Mouse (Mus musculus): Measurements from ENCODE around the gene Cdc42se2.

GRCm38 (mm10) chr11:54825774-54826173 lies 38.3 kb upstream of the Cdc42se2 start:
- peak; percentile 95 for TF ChIP-seq CTCF (conservative IDR thresholded peaks at IDR 0.05; ENCODE audit: low read length)
- TF ChIP-seq POU5F1 (IDR thresholded peaks at IDR 0.05; ENCODE audit: borderline replicate concordance, low read length) = no peak
- no peak for TF ChIP-seq NANOG (IDR thresholded peaks at IDR 0.05; ENCODE audit: borderline replicate concordance, low read length)

Data from E14TG2a.4 (cell line).